Mouse (Mus musculus) frontal cortex, postnatal 10 days (tissue): ENCODE data around the gene Polr2g.
A peak's percentile ranks its signal among the peaks of the same experiment; 100 is the strongest.

Source experiments
- DNase-seq, 2 experiments: peaks; one replicate each; pipeline ENCODE4 v3.0.0; 2022; ENCODE audit warnings: low spot score in 2 of 2, mixed read lengths in 1 of 2

The Polr2g gene

GRCm38 (mm10) chr19:8818301-8818798 lies 20.0 kb upstream of the Polr2g start:
- DNase-seq = no peak

GRCm38 (mm10) chr19:8817001-8817400 lies 18.6 kb upstream of the Polr2g start:
- DNase-seq = no peak

GRCm38 (mm10) chr19:8815812-8816211 lies 17.4 kb upstream of the Polr2g start:
- no peak for DNase-seq

GRCm38 (mm10) chr19:8806810-8807209 lies 8.4 kb upstream of the Polr2g start:
- DNase-seq = no peak

GRCm38 (mm10) chr19:8803879-8804660 lies 5.7 kb upstream of the Polr2g start:
- DNase-seq = no peak

- no peak for DNase-seq
Observed at GRCm38 (mm10) chr19:8803204-8803780, 4.9 kb upstream of the Polr2g start.

GRCm38 (mm10) chr19:8802130-8802821 lies 3.9 kb upstream of the Polr2g start, which contains the start of gene Zbtb3:
Zbtb3 (plus strand) TSS chr19:8802555.
- DNase-seq = peak; percentile 94 to 96

GRCm38 (mm10) chr19:8798947-8799315 lies 554 bp upstream of the Polr2g start:
- no peak for DNase-seq

GRCm38 (mm10) chr19:8790171-8790570 lies 8.2 kb downstream of the Polr2g start:
- DNase-seq = no peak

- DNase-seq = no peak
Observed at GRCm38 (mm10) chr19:8789171-8789570, 9.2 kb downstream of the Polr2g start.

GRCm38 (mm10) chr19:8788521-8788920 lies 9.9 kb downstream of the Polr2g start:
- no peak for DNase-seq

GRCm38 (mm10) chr19:8786008-8786781 lies 12.2 kb downstream of the Polr2g start, which contains the start of gene Taf6l:
Taf6l (minus strand) TSS chr19:8786417.
- DNase-seq = peak; percentile 91

GRCm38 (mm10) chr19:8774951-8775421 lies 23.4 kb downstream of the Polr2g start:
- no peak for DNase-seq

GRCm38 (mm10) chr19:8774086-8774835 lies 24.1 kb downstream of the Polr2g start, which contains the start of gene Tmem179b:
Tmem179b (minus strand) TSS chr19:8774467.
- peak; percentile 92 to 95 for DNase-seq

GRCm38 (mm10) chr19:8773409-8773808 lies 25.0 kb downstream of the Polr2g start:
- DNase-seq = no peak

GRCm38 (mm10) chr19:8772996-8773395 lies 25.4 kb downstream of the Polr2g start:
- DNase-seq = no peak

- DNase-seq = peak; percentile 69 to 78
Observed at GRCm38 (mm10) chr19:8770567-8771270, 27.7 kb downstream of the Polr2g start, which contains the start of gene Tmem223. Tmem223 (plus strand) TSS chr19:8770996.

GRCm38 (mm10) chr19:8765562-8765961 lies 32.8 kb downstream of the Polr2g start:
- no peak for DNase-seq

GRCm38 (mm10) chr19:8763276-8763675 lies 35.1 kb downstream of the Polr2g start:
- DNase-seq = no peak

- DNase-seq = no peak
Observed at GRCm38 (mm10) chr19:8760757-8761156, 37.6 kb downstream of the Polr2g start.
